Comparison of ENCODE assay signal across 28 mouse cellular contexts in the genomic region with DNA sequence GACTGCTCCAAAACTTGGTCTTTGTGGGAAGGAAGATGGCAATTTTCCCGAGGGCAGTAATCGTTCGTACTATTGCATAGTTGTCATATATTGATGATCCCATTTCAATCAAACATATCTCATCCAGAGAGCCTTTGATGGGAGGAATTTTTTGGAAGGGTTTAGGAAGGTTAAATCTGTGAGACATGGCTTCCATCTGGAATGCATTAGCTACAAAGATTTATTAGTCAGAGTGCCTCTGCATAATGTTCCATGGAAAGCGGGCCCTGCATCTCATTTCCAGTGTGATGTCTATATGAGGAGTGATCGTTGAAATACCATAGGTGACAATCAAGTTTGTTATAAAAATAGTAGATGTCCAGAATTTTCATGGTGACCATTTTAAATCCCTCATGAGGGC.
"Had no signal": no experiment of that assay in that cellular context is flagged by ENCODE, and none has a peak within 500 bp of the region (broad histone marks: within the 10 kb centered on the region; RNA-seq: fewer than 3 reads in every experiment).

No protein-coding gene starts in this region.

- H3K27ac ChIP-seq: gastrocnemius, adult 2 months; heart, adult 2 months; heart, embryonic 13.5 days; heart, embryonic 15.5 days; hindbrain, embryonic 13.5 days; hindbrain, embryonic 15.5 days; hindbrain, postnatal 0 days; kidney, embryonic 15.5 days; kidney, postnatal 0 days; limb, embryonic 12.5 days; limb, embryonic 15.5 days; liver, embryonic 12.5 days; liver, embryonic 14.5 days had no signal

- H3K9ac ChIP-seq: heart, embryonic 13.5 days; heart, embryonic 15.5 days; hindbrain, embryonic 13.5 days; hindbrain, embryonic 15.5 days; kidney, embryonic 15.5 days; limb, embryonic 12.5 days; limb, embryonic 15.5 days; liver, embryonic 12.5 days; liver, embryonic 14.5 days had no signal

- DNase-seq: gastrocnemius, adult 2 months; gastrocnemius, postnatal 10 days; gastrocnemius, postnatal 36 days; heart, adult 11 months; heart, adult 2 months; heart, postnatal 14 days; heart, postnatal 36 days; kidney, adult 11 months; kidney, adult 2 months; kidney, adult 9 months; kidney, postnatal 14 days; kidney, postnatal 36 days; layer of hippocampus, adult 9-11 months; layer of hippocampus, postnatal 36 days; left cerebral cortex, postnatal 4 days had no signal

- H3K4me3 ChIP-seq: gastrocnemius, adult 2 months; heart, adult 2 months; heart, embryonic 13.5 days; heart, embryonic 15.5 days; hindbrain, embryonic 13.5 days; hindbrain, embryonic 15.5 days; kidney, embryonic 15.5 days; limb, embryonic 12.5 days; limb, embryonic 15.5 days; liver, embryonic 12.5 days had no signal

- H3K4me2 ChIP-seq: heart, embryonic 11.5 days; heart, embryonic 13.5 days; heart, embryonic 15.5 days; hindbrain, embryonic 13.5 days; hindbrain, embryonic 15.5 days; kidney, embryonic 15.5 days; limb, embryonic 12.5 days; limb, embryonic 15.5 days; liver, embryonic 12.5 days had no signal

- H3K9me3 ChIP-seq: heart, embryonic 13.5 days; heart, embryonic 15.5 days; hindbrain, embryonic 13.5 days; hindbrain, embryonic 15.5 days; kidney, embryonic 15.5 days; limb, embryonic 12.5 days; limb, embryonic 15.5 days; liver, embryonic 12.5 days had no signal

- H3K4me1 ChIP-seq: heart, embryonic 13.5 days; heart, embryonic 15.5 days; hindbrain, embryonic 15.5 days; kidney, embryonic 15.5 days; liver, embryonic 12.5 days had no signal

- ATAC-seq: hindbrain, postnatal 0 days; intestine, embryonic 16.5 days; liver, embryonic 12.5 days had no signal

- H3K27me3 ChIP-seq: heart, embryonic 13.5 days; heart, embryonic 15.5 days; hindbrain, embryonic 13.5 days; hindbrain, embryonic 15.5 days; limb, embryonic 15.5 days; liver, embryonic 12.5 days had no signal

- H3K36me3 ChIP-seq: heart, embryonic 13.5 days; heart, embryonic 15.5 days; hindbrain, embryonic 13.5 days; hindbrain, embryonic 15.5 days; kidney, embryonic 15.5 days; limb, embryonic 12.5 days; limb, embryonic 15.5 days; liver, embryonic 12.5 days had no signal
